ENCODE assay signal across 18 mouse cellular contexts in genomic region chrX:136590897-136591257, GRCm38 (mm10). TPM values are rescaled to one million over a fixed set of nuclear protein-coding genes. Genes with fewer than 3 reads are reported as not detected.
DNase-seq lines count a peak whose midpoint lies in the region; ATAC-seq and TF ChIP-seq lines count a peak whose summit lies in the region.
"Had no signal": no experiment of that assay in that cellular context is flagged by ENCODE, and none has a peak within 500 bp of the region (broad histone marks: within the 10 kb centered on the region; RNA-seq: fewer than 3 reads in every experiment).

No protein-coding gene starts in this region.

- H3K9ac ChIP-seq in embryonic facial prominence, embryonic 14.5 days (ENCODE audit: low read depth, low read length): no peak overlapping the region
- peak overlapping the region; percentile 73 for H3K9ac ChIP-seq in hindbrain, embryonic 13.5 days
- peak overlapping the region; percentile 64 for H3K9ac ChIP-seq in midbrain, postnatal 0 days (replicated peaks; ENCODE audit: low read length, poor library complexity, severe bottlenecking)
- H3K9ac ChIP-seq in intestine, postnatal 0 days (ENCODE audit: low read depth, low read length): no peak overlapping the region
- H3K9ac ChIP-seq: lung, embryonic 14.5 days had no signal

- 28% methylated on average over 2 of the region's 2 CpGs for WGBS in embryonic facial prominence, embryonic 14.5 days
- 6% methylated on average over 2 of the region's 2 CpGs for WGBS in hindbrain, embryonic 13.5 days
- 29% methylated on average over 2 of the region's 2 CpGs for WGBS in midbrain, postnatal 0 days
- WGBS in intestine, postnatal 0 days: 29% methylated on average over 2 of the region's 2 CpGs

- peak overlapping the region; percentile 28; the same call in 1 of the 2 replicates for H3K4me2 ChIP-seq in embryonic facial prominence, embryonic 14.5 days (ENCODE audit: low read depth, low read length)
- peak overlapping the region; percentile 49 for H3K4me2 ChIP-seq in hindbrain, embryonic 13.5 days
- H3K4me2 ChIP-seq in midbrain, postnatal 0 days (ENCODE audit: low read depth, low read length, poor library complexity, severe bottlenecking): peak overlapping the region; percentile 45
- H3K4me2 ChIP-seq in intestine, postnatal 0 days (replicated peaks; ENCODE audit: low read depth): no peak overlapping the region
- H3K4me2 ChIP-seq: lung, embryonic 14.5 days had no signal

- H3K9me3 ChIP-seq in embryonic facial prominence, embryonic 14.5 days (ENCODE audit: control insufficient read depth, low read length): no peaks in the 10 kb centered on the region
- no peaks in the 10 kb centered on the region for H3K9me3 ChIP-seq in hindbrain, embryonic 13.5 days
- H3K9me3 ChIP-seq in midbrain, postnatal 0 days (ENCODE audit: low read length): no peaks in the 10 kb centered on the region
- H3K9me3 ChIP-seq in intestine, postnatal 0 days (ENCODE audit: control insufficient read depth): no peaks in the 10 kb centered on the region
- H3K9me3 ChIP-seq: G1E had no signal

- no peak overlapping the region for H3K4me3 ChIP-seq in embryonic facial prominence, embryonic 14.5 days (ENCODE audit: low read depth, low read length)
- H3K4me3 ChIP-seq in hindbrain, embryonic 13.5 days: peak overlapping the region; percentile 43
- peak overlapping the region; percentile 41 for H3K4me3 ChIP-seq in midbrain, postnatal 0 days (ENCODE audit: low read depth, low read length)
- no peak overlapping the region for H3K4me3 ChIP-seq in intestine, postnatal 0 days (ENCODE audit: low read depth, low read length)
- H3K4me3 ChIP-seq: erythroblast, embryonic 14.5 days had no signal

- no peak for ATAC-seq in embryonic facial prominence, embryonic 14.5 days (ENCODE audit: low read depth)
- peak; percentile 77 for ATAC-seq in hindbrain, embryonic 13.5 days (ENCODE audit: low FRiP score)
- ATAC-seq in midbrain, postnatal 0 days (ENCODE audit: low FRiP score): peak; percentile 75; the same call in 1 of the 2 replicates
- no peak for ATAC-seq in intestine, postnatal 0 days
- ATAC-seq: activated CD4-positive, CD25-positive, alpha-beta regulatory T cell, adult 4 months had no signal

- DNase-seq in frontal cortex, postnatal 36 days (ENCODE audit: low spot score in 2 of 2): peak; percentile 33 to 43
- DNase-seq in frontal cortex, adult 2 months (ENCODE audit: extremely low spot score in 1 of 2, low spot score in 1 of 2): no peak
- DNase-seq in embryonic facial prominence, embryonic 14.5 days (ENCODE audit: low spot score): no peak
- no peak for DNase-seq in midbrain, postnatal 0 days (ENCODE audit: low spot score)
- no peak for DNase-seq in kidney, postnatal 10 days
- no peak for DNase-seq in kidney, adult 11 months
- DNase-seq: lung, embryonic 14.5 days; thymus, postnatal 25 days had no signal

- no peaks in the 10 kb centered on the region for H3K27me3 ChIP-seq in embryonic facial prominence, embryonic 14.5 days (replicated peaks; ENCODE audit: control insufficient read depth, insufficient read depth, low read length)
- H3K27me3 ChIP-seq in hindbrain, embryonic 13.5 days: no peaks in the 10 kb centered on the region
- no peaks in the 10 kb centered on the region for H3K27me3 ChIP-seq in midbrain, postnatal 0 days (ENCODE audit: insufficient read depth, low read length)
- no peaks in the 10 kb centered on the region for H3K27me3 ChIP-seq in intestine, postnatal 0 days (replicated peaks; ENCODE audit: control insufficient read depth, insufficient read depth, low read length)

- TF ChIP-seq CTCF in midbrain, postnatal 0 days (IDR thresholded peaks at IDR 0.05): no peak
- TF ChIP-seq CTCF in intestine, postnatal 0 days (IDR thresholded peaks at IDR 0.05; ENCODE audit: low read depth): no peak

- no peaks in the 10 kb centered on the region for H3K36me3 ChIP-seq in embryonic facial prominence, embryonic 14.5 days (ENCODE audit: control insufficient read depth, insufficient read depth, low read length)
- H3K36me3 ChIP-seq in hindbrain, embryonic 13.5 days: no peaks in the 10 kb centered on the region
- H3K36me3 ChIP-seq in midbrain, postnatal 0 days (ENCODE audit: insufficient read depth, low read length): no peaks in the 10 kb centered on the region
- H3K36me3 ChIP-seq in intestine, postnatal 0 days (ENCODE audit: control insufficient read depth, insufficient read depth): no peaks in the 10 kb centered on the region
- H3K36me3 ChIP-seq: G1E had no signal

- H3K27ac ChIP-seq in embryonic facial prominence, embryonic 14.5 days (replicated peaks; ENCODE audit: low read depth, low read length): no peak overlapping the region
- peak overlapping the region; percentile 91 for H3K27ac ChIP-seq in hindbrain, embryonic 13.5 days
- peak overlapping the region; percentile 81 for H3K27ac ChIP-seq in midbrain, postnatal 0 days (ENCODE audit: low read depth, low read length)
- H3K27ac ChIP-seq in intestine, postnatal 0 days (ENCODE audit: low read depth, low read length): no peak overlapping the region

- no peaks in the 10 kb centered on the region for H3K4me1 ChIP-seq in embryonic facial prominence, embryonic 14.5 days (ENCODE audit: control insufficient read depth, insufficient read depth, low read length)
- H3K4me1 ChIP-seq in hindbrain, embryonic 13.5 days (replicated peaks): no peaks in the 10 kb centered on the region
- H3K4me1 ChIP-seq in midbrain, postnatal 0 days (ENCODE audit: insufficient read depth, low read length): no peaks in the 10 kb centered on the region
- no peaks in the 10 kb centered on the region for H3K4me1 ChIP-seq in intestine, postnatal 0 days (replicated peaks; ENCODE audit: control insufficient read depth, insufficient read depth, low read length)

RNA-seq across cellular contexts. Expression of gene Tceal3, which starts 0.2 kb away (rescaled TPM):
- 346 and 420 TPM in 2 replicates for polyA plus RNA-seq in frontal cortex, adult 2 months (2012; rRNA removed)
- 26.3 and 26.6 TPM in 2 replicates for polyA plus RNA-seq in embryonic facial prominence, embryonic 14.5 days (2014; fragmentation: Nextera tagmentation; extraction: Ambion mirVana)
- 49.1 and 49.8 TPM in 2 replicates for polyA plus RNA-seq in hindbrain, embryonic 13.5 days (2015; fragmentation: Nextera tagmentation; extraction: Ambion mirVana)
- 34.6 and 39.3 TPM in 2 replicates for total RNA-seq in midbrain, postnatal 0 days (2014; rRNA removed)
- 101 and 109 TPM in 2 replicates for polyA plus RNA-seq in midbrain, postnatal 0 days (2015; fragmentation: Nextera tagmentation; extraction: Ambion mirVana)
- 4.0 and 4.6 TPM in 2 replicates for polyA plus RNA-seq in intestine, postnatal 0 days (2015; fragmentation: Nextera tagmentation; extraction: Ambion mirVana)
- polyA plus RNA-seq: erythroblast, embryonic 14.5 days; G1E had no signal

RNA-seq across cellular contexts. Expression of gene Kir3dl2, which starts 47.0 kb away (rescaled TPM):
- polyA plus RNA-seq in frontal cortex, adult 2 months (2012; rRNA removed): 0.12 TPM in 1 of 2 replicates, not detected in the other
- not detected in 2 replicates for polyA plus RNA-seq in embryonic facial prominence, embryonic 14.5 days (2014; fragmentation: Nextera tagmentation; extraction: Ambion mirVana)
- not detected in 2 replicates for polyA plus RNA-seq in hindbrain, embryonic 13.5 days (2015; fragmentation: Nextera tagmentation; extraction: Ambion mirVana)
- total RNA-seq in midbrain, postnatal 0 days (2014; rRNA removed): 1.1 and 1.4 TPM in 2 replicates
- 0.59 and 0.68 TPM in 2 replicates for polyA plus RNA-seq in midbrain, postnatal 0 days (2015; fragmentation: Nextera tagmentation; extraction: Ambion mirVana)
- not detected in 2 replicates for polyA plus RNA-seq in intestine, postnatal 0 days (2015; fragmentation: Nextera tagmentation; extraction: Ambion mirVana)
- polyA plus RNA-seq: activated CD4-positive, CD25-positive, alpha-beta regulatory T cell, adult 4 months; erythroblast, embryonic 14.5 days; G1E; gonadal fat pad, adult 2 months; heart, postnatal 0 days; kidney, embryonic 14.5 days; limb, embryonic 14.5 days; lung, embryonic 14.5 days; spleen, adult 2 months had no signal

Comparison
In these comparisons a context has a peak if more than half of its experiments do, and no peak if none do; other contexts are left out.
1. DNase-seq: peak in frontal cortex, postnatal 36 days (2 of 2); none in frontal cortex, adult 2 months (0 of 2), embryonic facial prominence, embryonic 14.5 days (single experiment), midbrain, postnatal 0 days (single experiment), kidney, postnatal 10 days (single experiment) and kidney, adult 11 months (single experiment).
2. ATAC-seq: peak in hindbrain, embryonic 13.5 days (single experiment) and midbrain, postnatal 0 days (single experiment); none in embryonic facial prominence, embryonic 14.5 days (single experiment) and intestine, postnatal 0 days (single experiment).
3. H3K27ac ChIP-seq: peak in hindbrain, embryonic 13.5 days (single experiment) and midbrain, postnatal 0 days (single experiment); none in embryonic facial prominence, embryonic 14.5 days (single experiment) and intestine, postnatal 0 days (single experiment).
4. H3K4me3 ChIP-seq: peak in hindbrain, embryonic 13.5 days (single experiment) and midbrain, postnatal 0 days (single experiment); none in embryonic facial prominence, embryonic 14.5 days (single experiment) and intestine, postnatal 0 days (single experiment).
5. H3K9ac ChIP-seq: peak in hindbrain, embryonic 13.5 days (single experiment) and midbrain, postnatal 0 days (single experiment); none in embryonic facial prominence, embryonic 14.5 days (single experiment) and intestine, postnatal 0 days (single experiment).